Mouse (Mus musculus) MN1 (cell line): Measurements from ENCODE around the gene Tnip1.

ENCODE experiments used
- DNase-seq: peaks from one replicate; pipeline ENCODE4 v3.0.0-alpha.2; 2016; ENCODE audit warnings: low spot score

The Tnip1 gene

DNA sequence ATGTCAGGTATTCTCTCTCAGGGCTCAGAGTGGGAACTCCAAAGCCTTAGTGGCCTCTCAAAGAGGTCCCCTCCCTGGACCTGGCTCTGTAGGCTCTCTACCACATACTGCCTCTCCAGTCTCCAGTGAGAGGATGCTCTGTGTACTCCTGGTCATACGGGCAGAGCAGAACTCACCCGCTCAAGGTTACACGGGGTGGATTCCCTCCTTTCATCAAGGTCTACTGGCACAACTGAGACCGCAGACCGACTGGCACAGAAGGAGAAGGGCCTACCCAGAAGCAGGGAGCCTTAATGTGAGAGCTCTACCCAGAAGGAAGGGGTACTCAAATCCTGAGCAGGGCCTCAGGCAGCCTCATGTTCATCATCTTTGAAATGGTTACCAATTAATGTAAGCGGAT, 30.2 kb downstream of the Tnip1 start:
- DNase-seq = no peak

DNA sequence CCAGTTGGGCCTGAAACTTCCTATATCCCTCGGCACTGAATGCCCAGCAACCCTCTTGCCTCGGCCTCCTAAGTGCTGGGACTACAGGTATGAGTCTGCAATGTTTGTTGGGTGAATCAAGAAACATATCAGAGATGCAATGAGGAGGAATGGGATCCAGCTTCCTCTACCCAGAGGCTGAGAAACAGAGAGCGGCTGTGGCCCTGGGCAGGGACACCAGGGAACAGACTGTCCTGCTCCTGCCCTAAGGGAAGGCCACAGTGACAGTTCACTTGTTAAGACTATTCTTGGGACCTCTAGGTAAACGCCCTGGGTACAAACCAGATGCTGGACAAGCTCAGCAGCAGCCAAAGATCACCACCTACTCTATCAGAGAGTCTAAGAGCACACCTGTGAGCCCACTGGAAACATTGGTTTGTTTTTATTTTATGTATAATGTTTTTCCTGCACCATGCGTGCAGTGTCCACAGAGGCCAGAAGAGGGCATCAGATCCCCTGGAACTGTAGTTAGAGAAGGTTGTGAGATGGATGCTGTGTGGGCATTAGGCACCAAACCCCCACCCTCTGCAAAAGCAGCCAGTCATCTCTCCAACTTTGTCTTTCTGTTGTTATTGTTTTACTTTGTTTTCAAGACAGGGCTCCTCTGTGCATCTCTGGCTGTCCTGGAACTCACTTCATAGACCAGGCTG, 31.2 kb downstream of the Tnip1 start:
- no peak for DNase-seq

GRCm38 (mm10) chr11:54930318-54930979, 32.3 kb downstream of the Tnip1 start:
- DNase-seq = peak; percentile 80

DNA sequence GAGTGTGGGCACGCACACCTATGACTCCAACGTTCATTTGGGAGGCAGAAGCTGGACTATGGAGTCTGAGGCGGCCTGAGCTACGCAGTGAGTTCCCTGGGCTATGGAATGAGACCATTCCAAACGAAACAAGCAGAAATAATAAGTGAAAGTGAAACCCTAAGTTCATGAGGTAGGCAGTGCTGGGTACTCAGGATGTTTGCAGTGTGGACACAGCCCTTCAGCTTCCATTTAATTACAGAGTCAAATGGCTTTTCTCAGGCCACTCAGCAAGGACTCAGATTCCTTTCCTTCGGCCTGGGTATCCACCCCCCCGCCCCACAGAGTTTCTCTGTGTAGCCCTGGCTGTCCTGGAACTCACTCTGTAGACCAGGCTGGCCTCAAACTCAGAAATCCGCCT, 33.0 kb downstream of the Tnip1 start:
- no peak for DNase-seq

GRCm38 (mm10) chr11:54929290-54929689, 33.4 kb downstream of the Tnip1 start:
- DNase-seq = no peak

DNA sequence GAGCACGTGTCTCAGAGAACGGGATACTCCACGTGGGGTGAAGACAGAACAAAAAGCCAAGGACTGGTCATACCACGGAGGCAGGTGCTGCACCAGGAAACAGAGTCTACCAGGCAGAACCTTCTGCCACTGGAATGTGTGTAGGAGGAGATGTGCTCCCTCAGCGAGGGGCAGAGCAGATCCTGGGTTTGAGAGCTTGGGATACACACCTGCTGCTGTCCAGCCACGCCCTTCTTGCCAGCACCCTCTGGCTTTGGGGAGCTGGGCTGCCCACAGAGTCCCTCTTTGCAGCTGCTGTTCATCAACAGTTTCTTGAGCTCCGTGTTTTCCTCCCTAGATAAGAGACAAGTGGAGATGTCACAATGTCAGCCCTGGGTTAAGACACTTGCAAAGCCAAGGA, 33.8 kb downstream of the Tnip1 start:
- no peak for DNase-seq

GRCm38 (mm10) chr11:54928219-54928618, 34.5 kb downstream of the Tnip1 start:
- DNase-seq = peak; percentile 83

DNA sequence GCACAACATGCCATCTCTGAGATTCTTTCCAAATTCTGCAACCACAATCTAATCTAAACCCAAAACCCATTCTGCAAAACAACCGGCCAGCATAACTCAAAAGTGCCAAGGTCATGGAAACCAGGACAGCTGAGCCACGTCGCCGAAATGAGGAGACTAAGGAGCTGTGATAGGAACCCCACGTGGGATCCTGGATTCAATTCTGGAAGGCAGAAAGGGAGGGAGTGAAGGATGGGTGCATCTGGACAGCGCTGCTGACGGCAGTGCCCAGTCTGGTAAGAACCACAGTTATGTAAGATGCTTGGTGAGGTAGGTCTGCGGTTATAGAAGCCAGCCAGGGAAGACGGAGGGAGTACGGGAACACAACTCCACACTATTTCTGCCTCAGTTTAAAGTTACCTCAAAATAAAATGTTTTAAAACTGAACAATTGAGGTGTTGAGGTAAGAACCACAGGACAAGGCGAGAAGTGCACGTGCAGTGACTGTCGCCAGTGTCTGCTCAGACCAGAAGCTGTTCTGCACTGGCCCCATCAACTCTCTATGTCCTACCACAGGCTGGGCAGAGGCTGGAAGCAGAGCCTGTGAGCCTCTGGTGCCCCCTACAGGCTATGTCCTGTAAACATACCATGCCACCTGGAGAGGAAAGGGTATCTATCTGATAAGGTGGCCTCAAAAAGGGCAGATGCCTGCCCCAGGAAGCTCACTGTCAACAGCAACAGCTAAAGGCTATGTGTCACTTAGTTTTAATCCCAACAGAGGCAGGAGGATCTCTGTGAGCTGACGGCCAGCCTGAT, 35.2 kb downstream of the Tnip1 start:
- DNase-seq = peak; percentile 79

- DNase-seq = no peak
Measured at GRCm38 (mm10) chr11:54924145-54924544, 38.6 kb downstream of the Tnip1 start.

- DNase-seq = no peak
Measured at GRCm38 (mm10) chr11:54922488-54922887, 40.2 kb downstream of the Tnip1 start.

DNA sequence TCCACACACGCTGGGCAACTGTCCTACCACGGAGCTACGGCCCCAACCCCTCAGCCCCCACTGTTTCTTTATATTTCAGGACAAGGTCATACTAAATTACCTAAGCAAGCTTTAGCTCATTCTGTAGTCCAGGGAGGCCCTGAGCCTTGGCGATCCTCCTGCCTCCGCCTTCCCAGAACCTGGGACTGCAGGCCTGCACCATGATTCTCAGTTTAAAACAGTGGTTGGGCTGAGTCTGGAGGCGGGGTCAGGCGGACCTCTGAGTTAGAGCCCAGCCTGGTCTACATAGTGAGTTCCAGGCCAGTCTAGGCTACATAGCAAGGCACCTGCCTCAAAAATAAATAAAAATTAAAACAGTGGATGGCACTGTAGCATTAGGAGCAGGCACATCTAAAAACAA, 40.9 kb downstream of the Tnip1 start:
- DNase-seq = no peak

DNA sequence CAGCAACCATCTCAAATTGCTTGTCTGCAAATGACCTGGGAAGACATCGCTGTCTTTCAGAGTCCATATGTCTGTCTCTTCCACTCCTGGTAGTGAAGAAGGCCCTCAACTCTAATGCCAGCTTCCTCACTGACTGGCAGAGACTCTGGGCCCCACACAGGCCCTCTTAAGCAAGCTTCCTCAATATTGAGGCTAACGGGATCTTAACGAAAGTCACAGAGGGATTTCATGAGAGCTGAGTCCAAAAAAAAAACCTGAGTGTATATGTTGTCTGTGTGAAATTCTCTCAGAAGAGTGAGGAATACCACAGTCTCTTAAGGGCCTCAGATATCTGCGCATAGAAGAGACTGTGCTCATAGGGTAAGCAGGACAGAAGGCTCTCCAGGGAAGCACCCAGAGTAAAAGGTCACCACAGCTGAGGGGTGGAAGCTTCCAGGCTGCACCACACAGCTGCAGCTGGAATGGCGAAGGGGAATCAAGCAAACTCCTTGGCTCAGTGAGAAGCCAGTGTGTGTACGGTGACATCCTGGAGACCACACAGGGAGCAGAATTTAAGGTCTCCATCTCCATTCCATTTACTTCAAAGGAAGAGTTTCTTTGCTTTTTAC, 41.6 kb downstream of the Tnip1 start:
- no peak for DNase-seq

DNA sequence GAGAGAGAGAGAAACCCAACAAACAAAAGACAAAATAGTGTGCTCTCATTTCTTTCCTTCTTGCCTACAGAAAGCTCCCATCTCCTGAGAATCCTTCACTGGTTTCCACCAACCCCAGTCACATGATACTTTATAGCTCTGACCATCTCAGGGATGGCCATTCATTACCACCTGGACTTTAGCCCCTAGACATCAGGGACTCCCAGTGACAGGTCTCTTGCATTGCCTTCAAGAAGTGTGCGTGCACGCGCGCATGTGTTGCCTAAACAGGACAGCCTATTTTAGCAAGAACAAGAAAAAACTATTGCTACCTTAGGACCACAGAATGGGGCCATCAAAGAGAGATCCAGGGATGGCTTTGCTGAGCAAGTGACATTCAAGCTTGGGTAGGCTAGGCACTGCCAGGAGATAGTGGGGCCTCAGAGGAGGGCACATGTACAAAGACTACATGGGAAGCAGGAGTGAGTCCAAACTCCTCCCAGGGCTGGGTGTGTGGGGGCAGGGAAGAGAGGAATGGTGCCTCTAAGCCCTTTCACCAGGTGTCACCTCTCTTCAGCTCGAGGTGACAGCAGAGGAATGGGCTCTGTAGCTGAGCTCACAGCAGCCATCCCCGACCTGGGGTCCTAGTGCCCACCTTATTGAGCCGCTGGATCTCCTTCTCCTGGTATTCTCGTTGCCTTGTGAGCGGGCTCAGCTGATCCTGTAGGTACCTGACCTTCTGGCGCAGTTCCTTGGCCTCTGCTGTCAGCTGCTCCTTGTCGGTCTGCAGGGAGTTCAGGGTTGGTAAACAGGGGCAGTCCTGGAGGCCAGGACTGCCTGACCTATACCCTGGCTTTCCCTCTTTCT, 42.4 kb downstream of the Tnip1 start:
- no peak for DNase-seq

- no peak for DNase-seq
Measured at GRCm38 (mm10) chr11:54918273-54918672, 44.4 kb downstream of the Tnip1 start.

GRCm38 (mm10) chr11:54917461-54917860, 45.3 kb downstream of the Tnip1 start:
- DNase-seq = no peak

- DNase-seq = no peak
Measured at GRCm38 (mm10) chr11:54913841-54914240, 48.9 kb downstream of the Tnip1 start.

DNA sequence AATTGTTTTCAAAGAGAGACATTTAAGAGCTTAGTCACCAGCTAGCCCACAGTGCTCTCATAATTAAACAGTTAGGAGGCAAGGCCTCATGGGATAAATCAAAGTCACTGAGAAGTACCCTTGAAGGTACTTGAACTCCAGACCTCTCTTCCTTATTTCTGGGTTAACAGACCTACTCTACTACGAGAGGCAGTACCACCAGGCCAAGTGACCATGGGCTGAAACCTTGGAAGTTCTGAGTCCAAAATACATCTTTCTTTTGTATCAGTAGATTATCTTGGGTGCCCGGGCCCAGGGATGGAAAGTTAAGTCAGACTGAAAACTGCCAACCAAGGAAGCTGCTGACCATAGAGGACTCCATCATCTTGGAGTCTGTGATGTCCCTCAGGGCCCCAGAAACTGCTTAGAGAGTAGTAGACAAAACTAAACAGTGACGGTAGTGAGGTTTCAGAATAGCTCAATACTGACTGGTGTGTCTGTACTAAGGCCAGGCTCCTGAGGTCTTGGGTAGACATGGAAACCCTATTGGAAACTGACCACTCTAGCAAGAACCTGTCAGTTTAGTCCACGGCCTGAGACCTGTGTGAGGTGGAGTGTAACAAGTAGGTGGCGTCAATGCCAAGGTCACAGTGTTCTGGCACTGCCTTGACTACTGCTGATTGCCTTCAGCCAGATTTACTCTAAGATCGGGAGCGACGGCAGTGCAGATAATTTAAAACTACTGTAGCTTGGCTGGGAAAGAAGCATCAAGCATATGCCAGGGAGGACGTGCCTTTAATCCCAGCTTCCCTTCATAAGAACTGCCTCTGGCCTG, 50.0 kb downstream of the Tnip1 start:
- DNase-seq = no peak

DNA sequence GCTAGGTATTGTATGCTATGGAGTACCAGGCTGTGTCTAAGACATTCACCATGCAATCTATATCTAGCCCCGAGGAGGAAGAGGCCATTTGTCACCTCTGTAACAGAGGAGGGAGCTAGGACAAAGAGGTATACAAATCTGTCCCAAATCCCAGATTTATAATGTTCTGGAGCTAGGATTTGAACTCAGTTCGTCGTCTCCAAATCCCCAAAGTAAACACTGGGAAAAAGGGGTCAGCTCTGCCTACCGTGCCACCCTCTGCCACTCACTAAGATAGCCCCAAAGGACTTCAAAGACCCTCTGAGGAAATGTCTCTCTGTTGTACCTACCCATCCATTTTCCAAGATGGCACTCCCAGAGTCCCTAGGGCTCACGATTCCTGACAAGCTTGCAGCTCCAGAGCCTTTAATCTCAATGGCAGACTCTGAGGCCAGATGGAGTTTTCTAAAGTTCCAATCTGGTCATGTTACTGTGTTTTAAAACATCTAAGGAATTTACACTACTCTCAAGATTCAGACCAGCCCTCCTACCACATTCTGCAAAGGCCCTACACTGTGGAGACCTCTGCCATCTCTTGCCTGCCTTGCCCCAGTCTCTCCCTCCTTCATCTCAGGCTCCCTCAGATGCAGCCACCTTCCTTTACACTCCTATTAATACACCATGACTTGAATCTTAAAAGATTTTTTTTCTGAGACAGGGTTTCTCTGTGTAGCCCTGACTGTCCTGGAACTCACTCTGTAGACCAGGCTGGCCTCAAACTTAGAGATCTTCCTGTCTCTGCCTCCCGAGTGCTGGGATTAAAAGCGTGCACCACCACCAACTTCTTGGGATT, 50.8 kb downstream of the Tnip1 start:
- no peak for DNase-seq

DNA sequence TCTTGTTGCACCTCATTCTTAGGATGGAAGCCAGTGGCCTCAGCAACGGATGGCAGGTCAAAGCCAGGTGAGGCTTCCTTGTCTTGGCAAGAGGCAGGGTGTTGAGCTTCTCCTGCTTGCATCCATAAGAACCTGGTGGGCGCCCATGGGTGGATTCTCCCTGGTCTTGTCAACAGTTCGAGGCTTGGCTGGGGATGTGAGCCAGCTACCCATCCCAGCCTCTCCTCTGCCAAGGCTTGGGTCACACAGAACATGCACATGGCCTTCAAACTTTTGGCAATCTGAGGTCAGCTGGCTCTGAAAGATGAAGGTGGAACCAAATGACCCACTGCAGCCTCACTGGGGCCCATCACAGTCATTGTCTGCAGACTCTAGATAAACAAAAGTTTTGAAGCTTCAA, 51.5 kb downstream of the Tnip1 start:
- no peak for DNase-seq

- no peak for DNase-seq
Measured at GRCm38 (mm10) chr11:54910081-54910665, 52.5 kb downstream of the Tnip1 start.
